Mouse (Mus musculus) embryonic facial prominence, embryonic 15.5 days (tissue): Measurements from ENCODE around the gene 2610042L04Rik. TPM values are rescaled to one million over a fixed set of nuclear protein-coding genes. Genes with fewer than 3 reads are reported as not detected.
"Not testable (repeated sequence)": the region's sequence is repeated elsewhere in the genome, so short reads cannot be mapped to it uniquely, and the experiment has no call there.

ENCODE experiments used
- ATAC-seq: fragments of 200-750 bp; cut with Nextera tagmentation; 2 replicates; pipeline ENCODE4 v1.8.0; 2017; ENCODE audit warnings: low read depth, moderate TSS enrichment; ENCODE audit not compliant: insufficient number of reproducible peaks, low FRiP score, low TSS enrichment
- H3K27ac ChIP-seq: fragments of 300-500 bp; sonication (generic); replicated peaks from 2 replicates; pipeline ENCODE4 v1.5.1; 2015; ENCODE audit warnings: mild to moderate bottlenecking, inconsistent platforms
- H3K27me3 ChIP-seq: fragments of 300-500 bp; sonication (generic); 2 replicates; pipeline ENCODE4 v1.6.1; 2015; ENCODE audit warnings: inconsistent platforms
- H3K36me3 ChIP-seq: fragments of 300-500 bp; sonication (generic); 2 replicates; pipeline ENCODE4 v1.6.1; 2015; ENCODE audit warnings: mild to moderate bottlenecking, inconsistent platforms
- H3K4me1 ChIP-seq: fragments of 300-500 bp; sonication (generic); 2 replicates; pipeline ENCODE4 v1.6.1; 2015; ENCODE audit warnings: inconsistent platforms
- H3K4me2 ChIP-seq: fragments of 300-500 bp; sonication (generic); replicated peaks from 2 replicates; pipeline ENCODE4 v1.6.1; 2015; ENCODE audit warnings: mild to moderate bottlenecking, inconsistent platforms
- H3K4me3 ChIP-seq: fragments of 300-500 bp; sonication (generic); replicated peaks from 2 replicates; pipeline ENCODE4 v1.5.1; 2015; ENCODE audit warnings: mild to moderate bottlenecking, inconsistent platforms
- H3K9ac ChIP-seq: fragments of 300-500 bp; sonication (generic); 2 replicates; pipeline ENCODE4 v1.6.1; 2015; ENCODE audit warnings: inconsistent platforms
- H3K9me3 ChIP-seq: fragments of 300-500 bp; sonication (generic); replicated peaks from 2 replicates; pipeline ENCODE4 v1.6.1; 2016; ENCODE audit warnings: inconsistent platforms
- WGBS: fragments of 180-500 bp; shearing (Covaris S2); methylation state at CpG from one replicate; pipeline ENCODE4 v1.1.7; 2015; 5-methylcytosine and 5-hydroxymethylcytosine counted together
- polyA plus RNA-seq: library from polyadenylated mRNA; unstranded; fragments of >200 nt; fragmentation: Nextera tagmentation; extraction: Ambion mirVana; gene quantifications from 2 replicates; pipeline ENCODE4 v1.2.1, GENCODE M21; 2015

Gene 2610042L04Rik
- polyA plus RNA-seq = 0.13 TPM in 1 of 2 replicates, not detected in the other

GRCm38 (mm10) chr14:4334476-4335080 lies at the start of gene 2610042L04Rik:
2610042L04Rik (plus strand) TSS chr14:4334763.
- not testable (repeated sequence) for ATAC-seq, H3K9me3 ChIP-seq, H3K4me1 ChIP-seq, H3K27me3 ChIP-seq, H3K36me3 ChIP-seq, H3K9ac ChIP-seq, H3K27ac ChIP-seq
- Histone ChIP-seq H3K4me2 (peak within 1 kb of the TSS; percentile 72), H3K4me3 (peak within 1 kb of the TSS; percentile 37)
- under 1% methylated on average over 22 of the region's 48 CpGs for WGBS

DNA sequence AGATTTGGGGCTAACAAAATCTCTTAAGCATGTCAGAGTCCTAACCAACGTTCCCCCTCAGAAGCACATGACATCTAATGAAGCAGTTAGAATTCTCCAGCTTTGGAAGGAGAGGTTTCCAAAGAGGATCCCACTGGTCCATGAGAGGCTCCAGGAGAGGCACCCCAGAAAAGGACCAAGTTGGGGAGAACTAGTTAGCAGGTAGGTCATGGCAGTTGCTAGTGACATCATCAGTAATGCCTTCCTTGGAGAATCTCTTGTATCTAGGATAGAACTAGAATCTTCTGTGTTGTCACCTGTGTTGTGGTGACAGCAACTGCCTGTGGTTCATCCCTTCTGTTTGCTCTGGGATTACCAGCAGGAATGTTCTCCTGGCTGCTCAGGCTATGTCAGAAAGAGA lies 17.6 kb upstream of the 2610042L04Rik start, which contains the start of gene Gm3149:
Gm3149 (plus strand) TSS at position 301 of the 400 bp plus-strand sequence.
- not testable (repeated sequence) for H3K27ac ChIP-seq, H3K4me2 ChIP-seq, H3K9ac ChIP-seq, H3K4me3 ChIP-seq, H3K9me3 ChIP-seq, H3K4me1 ChIP-seq, H3K36me3 ChIP-seq, H3K27me3 ChIP-seq, ATAC-seq
- no CpG with 5 or more reads among the region's 1 CpGs for WGBS

GRCm38 (mm10) chr14:4335506-4335905 lies 943 bp downstream of the 2610042L04Rik start:
- H3K27ac ChIP-seq, H3K4me2 ChIP-seq, H3K9me3 ChIP-seq, H3K36me3 ChIP-seq, ATAC-seq, H3K4me3 ChIP-seq, H3K9ac ChIP-seq, H3K27me3 ChIP-seq, H3K4me1 ChIP-seq: not testable (repeated sequence)
- 13% methylated on average over 8 of the region's 8 CpGs for whole genome bisulfite sequencing

- not testable (repeated sequence) for H3K4me1 ChIP-seq, H3K36me3 ChIP-seq, H3K4me3 ChIP-seq, H3K9me3 ChIP-seq, ATAC-seq, H3K4me2 ChIP-seq, H3K27ac ChIP-seq, H3K27me3 ChIP-seq, H3K9ac ChIP-seq
- 89% methylated on average over 3 of the region's 3 CpGs for WGBS
Measured at GRCm38 (mm10) chr14:4368991-4369390, 34.4 kb downstream of the 2610042L04Rik start.

GRCm38 (mm10) chr14:4369691-4370090 lies 35.1 kb downstream of the 2610042L04Rik start:
- H3K27ac ChIP-seq, H3K4me3 ChIP-seq, ATAC-seq, H3K36me3 ChIP-seq, H3K4me2 ChIP-seq, H3K9me3 ChIP-seq, H3K9ac ChIP-seq, H3K4me1 ChIP-seq, H3K27me3 ChIP-seq: not testable (repeated sequence)
- 78% methylated on average over 3 of the region's 3 CpGs for WGBS

- ATAC-seq, H3K4me3 ChIP-seq, H3K9ac ChIP-seq, H3K27me3 ChIP-seq, H3K27ac ChIP-seq, H3K36me3 ChIP-seq, H3K4me2 ChIP-seq, H3K4me1 ChIP-seq, H3K9me3 ChIP-seq: not testable (repeated sequence)
Measured at GRCm38 (mm10) chr14:4377871-4378270, 43.3 kb downstream of the 2610042L04Rik start.

DNA sequence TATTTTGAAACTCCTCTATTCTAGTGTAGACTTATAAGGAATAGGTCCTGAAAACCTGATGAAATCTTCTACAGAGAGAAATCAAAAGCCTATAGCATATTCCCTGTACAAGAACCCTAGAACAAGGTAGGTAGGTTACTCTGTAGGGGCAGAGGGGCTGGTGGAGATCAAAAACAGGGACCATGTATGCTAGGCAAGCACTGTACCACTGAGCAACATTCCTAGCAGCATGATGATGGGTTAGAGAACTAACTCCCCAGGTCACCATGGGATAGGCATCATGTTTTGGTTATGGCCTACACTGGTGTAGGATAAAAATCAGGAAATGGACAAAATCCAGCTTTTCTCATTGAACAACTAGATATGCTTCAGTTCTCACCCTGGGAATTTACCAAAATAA lies 51.0 kb downstream of the 2610042L04Rik start:
- not testable (repeated sequence) for H3K9me3 ChIP-seq, ATAC-seq, H3K4me1 ChIP-seq, H3K4me2 ChIP-seq, H3K4me3 ChIP-seq, H3K9ac ChIP-seq, H3K36me3 ChIP-seq, H3K27ac ChIP-seq, H3K27me3 ChIP-seq

DNA sequence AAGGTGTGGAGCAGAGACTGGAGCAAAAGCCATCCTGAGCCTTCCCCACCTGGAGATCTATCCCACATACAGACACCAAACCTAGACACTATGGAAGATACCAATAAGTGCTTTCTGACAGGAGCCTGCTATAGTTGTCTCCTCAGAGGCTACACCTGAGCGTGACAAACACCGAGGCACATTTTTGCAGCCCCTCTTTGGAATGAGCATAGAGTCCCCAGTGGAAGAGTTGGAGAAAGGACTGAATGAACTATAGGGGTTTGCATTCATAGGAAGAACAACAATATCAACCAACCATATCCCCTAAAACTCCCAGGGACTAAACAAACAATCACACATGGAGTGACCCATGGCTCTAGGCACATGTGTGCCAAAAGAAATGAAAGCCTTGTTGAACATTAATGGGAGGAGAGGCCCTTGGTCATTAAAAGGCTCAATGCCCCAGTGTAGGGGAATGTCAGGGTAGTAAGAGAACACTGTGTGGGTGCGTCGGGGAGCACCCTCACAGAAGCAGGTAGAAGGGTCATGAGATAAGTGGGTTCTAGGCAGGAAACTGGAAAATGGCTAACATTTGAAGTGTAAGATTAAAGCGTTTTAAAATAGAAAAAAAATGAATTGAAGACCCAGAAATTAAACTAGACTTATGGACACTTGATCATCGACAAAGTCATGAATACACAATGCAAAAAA lies 58.4 kb downstream of the 2610042L04Rik start:
- H3K4me2 ChIP-seq, H3K36me3 ChIP-seq, ATAC-seq, H3K27ac ChIP-seq, H3K9me3 ChIP-seq, H3K4me3 ChIP-seq, H3K9ac ChIP-seq, H3K27me3 ChIP-seq, H3K4me1 ChIP-seq: not testable (repeated sequence)
- 86% methylated on average over 5 of the region's 6 CpGs for WGBS

DNA sequence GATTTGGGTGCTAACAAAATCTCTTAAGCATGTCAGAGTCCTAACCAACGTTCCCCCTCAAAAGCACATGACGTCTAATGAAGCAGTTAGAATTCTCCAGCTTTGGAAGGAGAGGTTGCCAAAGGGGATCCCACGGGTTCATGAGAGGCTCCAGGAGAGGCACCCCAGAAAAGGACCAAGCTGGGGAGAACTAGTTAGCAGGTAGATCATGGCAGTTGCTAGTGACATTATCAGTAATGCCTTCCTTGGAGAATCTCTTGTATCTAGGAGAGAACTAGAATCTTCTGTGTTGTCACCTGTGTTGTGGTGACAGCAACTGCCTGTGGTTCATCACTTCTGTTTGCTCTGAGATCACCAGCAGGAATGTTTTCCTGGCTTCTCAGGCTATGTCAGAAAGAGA lies 62.7 kb downstream of the 2610042L04Rik start, which contains the start of gene Gm3159:
Gm3159 (plus strand) TSS at position 301 of the 400 bp plus-strand sequence.
- H3K4me1 ChIP-seq, H3K27me3 ChIP-seq, H3K4me2 ChIP-seq, H3K9me3 ChIP-seq, H3K36me3 ChIP-seq, H3K9ac ChIP-seq, H3K27ac ChIP-seq, ATAC-seq, H3K4me3 ChIP-seq: not testable (repeated sequence)
- 79% methylated on average over 2 of the region's 3 CpGs for WGBS

- not testable (repeated sequence) for H3K4me1 ChIP-seq, H3K4me2 ChIP-seq, H3K9me3 ChIP-seq, H3K36me3 ChIP-seq, ATAC-seq, H3K27ac ChIP-seq, H3K27me3 ChIP-seq, H3K4me3 ChIP-seq, H3K9ac ChIP-seq
Measured at GRCm38 (mm10) chr14:4398624-4399023, 64.1 kb downstream of the 2610042L04Rik start.

GRCm38 (mm10) chr14:4400115-4400789 lies 65.7 kb downstream of the 2610042L04Rik start:
- H3K4me2 ChIP-seq, H3K27ac ChIP-seq, H3K4me1 ChIP-seq, H3K9ac ChIP-seq, H3K4me3 ChIP-seq, H3K27me3 ChIP-seq, ATAC-seq, H3K36me3 ChIP-seq, H3K9me3 ChIP-seq: not testable (repeated sequence)
- WGBS = 84% methylated on average over 5 of the region's 5 CpGs
